Mouse (Mus musculus): ENCODE data around the gene Calm1.

DNA sequence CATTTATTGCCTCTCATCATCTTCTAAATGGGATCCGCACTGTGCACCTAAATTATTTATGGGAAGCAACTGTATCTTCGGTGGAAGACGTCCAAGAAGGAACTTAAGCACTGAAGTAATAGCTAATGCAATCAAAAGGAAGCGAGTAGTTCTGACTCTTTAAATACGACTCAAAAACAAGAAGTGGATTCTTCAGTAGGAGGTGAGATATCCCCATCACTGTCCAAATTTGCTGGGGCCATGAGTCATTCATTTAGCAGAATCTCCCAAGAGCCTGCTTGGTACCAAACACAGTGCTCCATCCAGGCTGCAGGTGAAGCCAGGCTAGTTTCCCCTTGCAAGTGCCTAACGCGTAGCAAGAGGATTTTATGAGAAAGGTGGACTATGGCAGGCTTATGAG is 49.9 kb downstream of the Calm1 start:
- TF ChIP-seq E2F4 (IDR thresholded peaks at IDR 0.05; ENCODE audit: borderline replicate concordance, low read depth, low read length) (no peak), HCFC1 (IDR thresholded peaks at IDR 0.05; ENCODE audit: low read depth, low read length) (no peak), MEF2A (IDR thresholded peaks at IDR 0.05; ENCODE audit: extremely low read depth, insufficient replicate concordance, low read depth, low read length, poor library complexity, severe bottlenecking) (no peak), ZMIZ1 (IDR thresholded peaks at IDR 0.05; ENCODE audit: low read depth, low read length) (no peak), POLR2A (IDR thresholded peaks at IDR 0.05; ENCODE audit: control insufficient read depth in 1 of 2, insufficient read depth in 1 of 2, low read depth in 1 of 2, low read length in 2 of 2, poor library complexity in 1 of 2) (no peak), USF1 (IDR thresholded peaks at IDR 0.05; ENCODE audit: low read depth, low read length) (no peak), NRF1 (IDR thresholded peaks at IDR 0.05; ENCODE audit: insufficient read depth, low read depth, low read length, poor library complexity, severe bottlenecking) (no peak), SIN3A (IDR thresholded peaks at IDR 0.05; ENCODE audit: low read length) (no peak), CTCF (IDR thresholded peaks at IDR 0.05 in 2 of 3, conservative IDR thresholded peaks at IDR 0.05 in 1 of 3; ENCODE audit: control insufficient read depth in 1 of 3, insufficient read depth in 1 of 3, low read depth in 2 of 3, low read length in 3 of 3, poor library complexity in 1 of 3, severe bottlenecking in 1 of 3) (no peak), ZC3H11A (IDR thresholded peaks at IDR 0.05; ENCODE audit: low read depth, low read length) (no peak), SMC3 (IDR thresholded peaks at IDR 0.05; ENCODE audit: low read depth, low read length) (no peak), NELFE (IDR thresholded peaks at IDR 0.05; ENCODE audit: low read depth, low read length) (no peak), ZNF384 (IDR thresholded peaks at IDR 0.05; ENCODE audit: low read depth, low read length) (no peak)

Measured in MEL (cell line).